Mouse (Mus musculus): ENCODE measurements around the gene 4921539E11Rik. TPM values are rescaled to one million over a fixed set of nuclear protein-coding genes. Genes with fewer than 3 reads are reported as not detected.
A peak's percentile ranks its signal among the peaks of the same experiment; 100 is the strongest.

The 4921539E11Rik gene
- polyA plus RNA-seq, 1 experiment: not detected

- TF ChIP-seq GATA1 (IDR thresholded peaks at IDR 0.05; ENCODE audit: low read length) (no peak), TAL1 (IDR thresholded peaks at IDR 0.05; ENCODE audit: low read length) (no peak)
- Histone ChIP-seq H3K27me3 (ENCODE audit: control insufficient read depth) (no peaks in the 10 kb centered on the region), H3K9me3 (ENCODE audit: control insufficient read depth, low read length) (no peaks in the 10 kb centered on the region), H3K36me3 (ENCODE audit: control insufficient read depth) (peaks cover 18% of the 10 kb centered on the region), H3K4me3 (replicated peaks) (peak within 1 kb of the TSS; percentile 99), H3K4me1 (ENCODE audit: control insufficient read depth) (peaks cover 34% of the 10 kb centered on the region)
Observed at GRCm38 (mm10) chr4:103214925-103215820, 75.5 kb downstream of the 4921539E11Rik start, which contains the start of gene Slc35d1. Gene Slc35d1 (minus strand): TSS chr4:103215164.

DNA sequence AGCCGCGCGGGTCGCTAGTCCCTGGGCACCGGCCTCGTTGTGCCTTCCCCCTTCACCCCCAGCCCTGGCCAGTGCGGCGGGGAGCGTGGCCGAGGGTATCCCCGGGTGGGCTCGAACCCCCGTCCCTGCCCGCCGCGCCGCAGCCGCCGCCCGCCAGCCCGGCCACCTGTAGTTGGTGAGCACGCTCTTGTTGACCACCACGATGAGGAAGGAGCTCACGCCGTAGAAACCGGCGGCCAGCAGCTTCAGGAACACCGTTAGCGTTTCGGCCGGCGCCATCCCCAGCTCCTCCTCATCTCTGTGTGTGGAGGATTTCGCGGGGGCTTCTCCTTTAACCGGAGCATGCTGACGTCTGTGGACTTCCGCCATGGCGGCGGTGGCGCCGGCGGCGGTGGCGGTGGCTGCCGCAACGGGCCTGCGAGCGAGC, 76.2 kb downstream of the 4921539E11Rik start:
- Histone ChIP-seq H3K27me3 (ENCODE audit: control insufficient read depth) (no peaks in the 10 kb centered on the region), H3K9me3 (ENCODE audit: control insufficient read depth, low read length) (no peaks in the 10 kb centered on the region), H3K36me3 (ENCODE audit: control insufficient read depth) (peaks cover 24% of the 10 kb centered on the region), H3K4me3 (replicated peaks) (peak overlapping the region; percentile 99), H3K4me1 (ENCODE audit: control insufficient read depth) (peaks cover 34% of the 10 kb centered on the region)
- TF ChIP-seq TAL1 (IDR thresholded peaks at IDR 0.05; ENCODE audit: low read length): no peak
- TF ChIP-seq GATA1 (IDR thresholded peaks at IDR 0.05; ENCODE audit: low read length): no peak

DNA sequence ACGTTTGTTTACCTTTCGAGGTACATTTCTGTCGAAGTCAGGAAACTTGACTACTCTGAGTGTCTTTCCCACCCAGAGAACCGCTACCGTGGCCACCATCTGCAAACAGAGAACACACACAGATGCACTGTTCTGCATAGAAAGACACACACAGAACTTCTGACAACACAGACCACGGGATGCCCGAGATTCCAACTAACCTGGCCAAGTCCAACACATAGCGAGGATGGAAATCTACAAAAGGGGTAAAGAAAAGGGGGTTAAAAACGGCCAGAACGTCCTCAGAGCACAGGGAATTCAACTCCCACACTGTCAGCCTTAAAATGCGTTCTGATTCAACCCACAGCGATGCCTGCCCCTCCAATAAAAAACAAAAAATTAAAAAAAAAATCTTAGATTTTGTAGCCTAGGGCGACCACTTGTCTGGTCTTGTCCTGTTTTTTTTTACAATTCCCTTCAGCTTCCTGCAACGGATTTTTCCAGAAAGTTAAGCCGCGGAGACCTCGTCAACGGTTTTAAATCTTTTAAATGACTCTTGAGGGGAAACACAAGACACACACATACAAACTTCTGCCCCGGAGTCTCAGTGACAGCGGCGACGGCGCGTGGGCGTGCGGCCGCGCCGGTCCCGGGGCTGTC, 76.7 kb downstream of the 4921539E11Rik start:
- Histone ChIP-seq H3K4me1 (ENCODE audit: control insufficient read depth) (peaks cover 34% of the 10 kb centered on the region), H3K9me3 (ENCODE audit: control insufficient read depth, low read length) (no peaks in the 10 kb centered on the region), H3K27me3 (ENCODE audit: control insufficient read depth) (no peaks in the 10 kb centered on the region), H3K4me3 (replicated peaks) (peak overlapping the region; percentile 99), H3K36me3 (ENCODE audit: control insufficient read depth) (peaks cover 29% of the 10 kb centered on the region)
- TF ChIP-seq GATA1 (IDR thresholded peaks at IDR 0.05; ENCODE audit: low read length) (no peak), TAL1 (IDR thresholded peaks at IDR 0.05; ENCODE audit: low read length) (no peak)

DNA sequence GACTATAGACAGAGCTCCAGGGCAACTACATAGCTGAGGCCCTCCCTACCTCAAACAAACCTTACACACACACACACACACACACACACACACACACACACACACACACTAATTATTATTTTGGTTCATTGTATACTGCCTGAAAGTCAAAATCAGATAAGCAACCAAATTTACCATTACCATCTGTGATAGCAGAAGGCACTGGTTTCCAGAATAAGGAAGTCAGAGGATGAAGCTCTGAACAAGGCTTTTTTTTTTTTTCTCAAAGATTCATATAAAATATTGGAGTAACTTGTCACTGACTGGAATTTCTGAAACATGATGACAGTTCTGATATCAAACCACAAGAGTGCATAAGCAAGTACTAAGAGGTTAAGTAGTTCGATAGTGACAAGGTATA, 82.1 kb downstream of the 4921539E11Rik start:
- peaks cover 12% of the 10 kb centered on the region for H3K4me1 ChIP-seq (ENCODE audit: control insufficient read depth)
- no peak for TF ChIP-seq TAL1 (IDR thresholded peaks at IDR 0.05; ENCODE audit: low read length)
- TF ChIP-seq GATA1 (IDR thresholded peaks at IDR 0.05; ENCODE audit: low read length): no peak
- H3K4me3 ChIP-seq (replicated peaks): no peak overlapping the region
- no peaks in the 10 kb centered on the region for H3K27me3 ChIP-seq (ENCODE audit: control insufficient read depth)
- H3K36me3 ChIP-seq (ENCODE audit: control insufficient read depth): peaks cover 76% of the 10 kb centered on the region
- H3K9me3 ChIP-seq (ENCODE audit: control insufficient read depth, low read length): no peaks in the 10 kb centered on the region

DNA sequence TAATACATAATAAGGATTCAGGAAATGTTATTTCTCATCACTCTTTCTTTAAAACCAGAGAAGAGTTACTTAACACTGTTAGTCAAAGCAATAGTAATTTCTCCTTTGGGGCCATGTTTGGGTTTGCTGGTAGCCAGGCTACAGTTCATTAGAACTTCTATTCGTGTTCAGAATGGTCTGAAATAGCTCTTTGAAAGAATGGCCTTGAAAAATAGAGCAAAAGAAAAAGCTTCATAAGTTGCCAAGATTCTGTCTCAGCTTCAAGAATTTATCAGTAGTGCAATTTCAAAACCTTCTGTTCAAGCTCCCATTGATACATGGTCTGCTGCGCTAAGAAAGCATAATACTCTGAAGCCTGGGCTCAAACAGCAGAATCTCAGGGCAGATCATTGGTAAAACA, 87.0 kb downstream of the 4921539E11Rik start:
- H3K36me3 ChIP-seq (ENCODE audit: control insufficient read depth): peaks cover 79% of the 10 kb centered on the region

GRCm38 (mm10) chr4:103200046-103200445, 90.6 kb downstream of the 4921539E11Rik start:
- TF ChIP-seq TAL1 (IDR thresholded peaks at IDR 0.05; ENCODE audit: low read length) (no peak), GATA1 (IDR thresholded peaks at IDR 0.05; ENCODE audit: low read length) (no peak)
- Histone ChIP-seq H3K4me3 (replicated peaks) (no peak overlapping the region), H3K4me1 (ENCODE audit: control insufficient read depth) (no peaks in the 10 kb centered on the region), H3K36me3 (ENCODE audit: control insufficient read depth) (peaks cover 78% of the 10 kb centered on the region), H3K27me3 (ENCODE audit: control insufficient read depth) (no peaks in the 10 kb centered on the region), H3K9me3 (ENCODE audit: control insufficient read depth, low read length) (no peaks in the 10 kb centered on the region)

More for the DNA sequence above, 87.0 kb downstream of the 4921539E11Rik start:
- H3K4me1 ChIP-seq (ENCODE audit: control insufficient read depth): no peaks in the 10 kb centered on the region
- H3K27me3 ChIP-seq (ENCODE audit: control insufficient read depth): no peaks in the 10 kb centered on the region
- no peak overlapping the region for H3K4me3 ChIP-seq (replicated peaks)
- TF ChIP-seq TAL1 (IDR thresholded peaks at IDR 0.05; ENCODE audit: low read length): no peak
- no peak for TF ChIP-seq GATA1 (IDR thresholded peaks at IDR 0.05; ENCODE audit: low read length)
- H3K9me3 ChIP-seq (ENCODE audit: control insufficient read depth, low read length): no peaks in the 10 kb centered on the region

- no peak for TF ChIP-seq GATA1 (IDR thresholded peaks at IDR 0.05; ENCODE audit: low read length)
- TF ChIP-seq TAL1 (IDR thresholded peaks at IDR 0.05; ENCODE audit: low read length): no peak
- Histone ChIP-seq H3K4me3 (replicated peaks) (no peak overlapping the region), H3K9me3 (ENCODE audit: control insufficient read depth, low read length) (no peaks in the 10 kb centered on the region), H3K27me3 (ENCODE audit: control insufficient read depth) (no peaks in the 10 kb centered on the region), H3K36me3 (ENCODE audit: control insufficient read depth) (peaks cover 74% of the 10 kb centered on the region), H3K4me1 (ENCODE audit: control insufficient read depth) (no peaks in the 10 kb centered on the region)
Observed at GRCm38 (mm10) chr4:103199086-103199485, 91.6 kb downstream of the 4921539E11Rik start.

- H3K4me1 ChIP-seq (ENCODE audit: control insufficient read depth): peaks cover 12% of the 10 kb centered on the region
- H3K4me3 ChIP-seq (replicated peaks): no peak overlapping the region
- no peaks in the 10 kb centered on the region for H3K27me3 ChIP-seq (ENCODE audit: control insufficient read depth)
- H3K9me3 ChIP-seq (ENCODE audit: control insufficient read depth, low read length): peaks cover 3% of the 10 kb centered on the region
- peaks cover 85% of the 10 kb centered on the region for H3K36me3 ChIP-seq (ENCODE audit: control insufficient read depth)
- no peak for TF ChIP-seq TAL1 (IDR thresholded peaks at IDR 0.05; ENCODE audit: low read length)
- TF ChIP-seq GATA1 (IDR thresholded peaks at IDR 0.05; ENCODE audit: low read length): no peak
Observed at GRCm38 (mm10) chr4:103197401-103197800, 93.3 kb downstream of the 4921539E11Rik start.

DNA sequence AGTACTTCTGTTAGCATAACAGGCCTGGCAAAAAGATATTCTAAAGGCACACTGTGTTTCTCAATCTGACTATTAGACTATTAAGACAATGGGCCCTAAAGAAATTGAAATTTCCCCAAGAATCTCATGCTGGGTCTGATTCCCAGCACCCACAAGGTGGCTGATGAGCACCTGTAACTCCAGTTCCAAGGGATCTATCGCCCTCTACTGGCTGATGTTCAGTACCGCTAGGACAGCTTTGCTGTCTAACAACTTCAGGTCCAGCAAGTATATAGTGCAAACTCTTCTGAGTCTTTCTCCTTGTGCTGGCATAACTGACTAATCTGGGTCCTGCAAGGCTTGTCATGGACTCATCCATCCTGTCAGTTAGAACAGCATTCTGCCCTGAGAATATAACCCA, 98.2 kb downstream of the 4921539E11Rik start:
- H3K4me3 ChIP-seq (replicated peaks): no peak overlapping the region
- peaks cover 6% of the 10 kb centered on the region for H3K9me3 ChIP-seq (ENCODE audit: control insufficient read depth, low read length)
- peaks cover 82% of the 10 kb centered on the region for H3K36me3 ChIP-seq (ENCODE audit: control insufficient read depth)
- H3K27me3 ChIP-seq (ENCODE audit: control insufficient read depth): no peaks in the 10 kb centered on the region
- peaks cover 59% of the 10 kb centered on the region for H3K4me1 ChIP-seq (ENCODE audit: control insufficient read depth)
- TF ChIP-seq TAL1 (IDR thresholded peaks at IDR 0.05; ENCODE audit: low read length): no peak
- no peak for TF ChIP-seq GATA1 (IDR thresholded peaks at IDR 0.05; ENCODE audit: low read length)
